Mouse (Mus musculus): ENCODE data around the gene Clcn6. TPM values are rescaled to one million over a fixed set of nuclear protein-coding genes. Genes with fewer than 3 reads are reported as not detected.
A peak's percentile ranks its signal among the peaks of the same experiment; 100 is the strongest.

Clcn6 gene
- polyA plus RNA-seq, 1 experiment, result 11.5 TPM

GRCm38 (mm10) chr4:148074521-148075189, 36.0 kb upstream of the Clcn6 start:
- Histone ChIP-seq H3K36me3 (ENCODE audit: control insufficient read depth, insufficient read depth) (no peaks in the 10 kb centered on the region), H3K79me2 (ENCODE audit: control insufficient read depth, insufficient read depth) (no peaks in the 10 kb centered on the region), H3ac (ENCODE audit: control insufficient read depth, insufficient read length, low read depth) (no peak overlapping the region), H3K27me3 (ENCODE audit: control insufficient read depth, insufficient read depth, insufficient read length) (no peaks in the 10 kb centered on the region), H3K79me3 (ENCODE audit: low read depth) (no peaks in the 10 kb centered on the region), H3K4me3 (ENCODE audit: insufficient read depth, poor library complexity, severe bottlenecking) (no peak overlapping the region)
- TF ChIP-seq MYOG (IDR thresholded peaks at IDR 0.05; ENCODE audit: control insufficient read depth, extremely low read depth, insufficient read length), result no peak

GRCm38 (mm10) chr4:148071508-148071907, 32.9 kb upstream of the Clcn6 start:
- Histone ChIP-seq H3K36me3 (ENCODE audit: control insufficient read depth, insufficient read depth) (no peaks in the 10 kb centered on the region), H3ac (ENCODE audit: control insufficient read depth, insufficient read length, low read depth) (no peak overlapping the region), H3K79me3 (ENCODE audit: low read depth) (no peaks in the 10 kb centered on the region), H3K4me3 (ENCODE audit: insufficient read depth, poor library complexity, severe bottlenecking) (no peak overlapping the region), H3K27me3 (ENCODE audit: control insufficient read depth, insufficient read depth, insufficient read length) (no peaks in the 10 kb centered on the region), H3K79me2 (ENCODE audit: control insufficient read depth, insufficient read depth) (no peaks in the 10 kb centered on the region)
- TF ChIP-seq CEBPB (IDR thresholded peaks at IDR 0.05; ENCODE audit: low read depth) (no peak), MYOD1 (IDR thresholded peaks at IDR 0.05; ENCODE audit: control insufficient read depth, insufficient read length, low read depth) (no peak), CTCF (IDR thresholded peaks at IDR 0.05; ENCODE audit: control insufficient read depth, insufficient read depth, insufficient read length) (no peak), USF1 (IDR thresholded peaks at IDR 0.05; ENCODE audit: low read depth) (no peak), MAX (IDR thresholded peaks at IDR 0.05) (no peak), MYOG (IDR thresholded peaks at IDR 0.05; ENCODE audit: control insufficient read depth, extremely low read depth, insufficient read length) (no peak), FOSL1 (IDR thresholded peaks at IDR 0.05; ENCODE audit: insufficient read depth, low read length, poor library complexity, severe bottlenecking) (no peak)

GRCm38 (mm10) chr4:148069602-148070218, 31.1 kb upstream of the Clcn6 start:
- Histone ChIP-seq H3K36me3 (ENCODE audit: control insufficient read depth, insufficient read depth) (no peaks in the 10 kb centered on the region), H3K4me3 (ENCODE audit: insufficient read depth, poor library complexity, severe bottlenecking) (no peak overlapping the region), H3ac (ENCODE audit: control insufficient read depth, insufficient read length, low read depth) (no peak overlapping the region), H3K27me3 (ENCODE audit: control insufficient read depth, insufficient read depth, insufficient read length) (no peaks in the 10 kb centered on the region), H3K79me2 (ENCODE audit: control insufficient read depth, insufficient read depth) (no peaks in the 10 kb centered on the region), H3K79me3 (ENCODE audit: low read depth) (no peaks in the 10 kb centered on the region)
- TF ChIP-seq MYOG (IDR thresholded peaks at IDR 0.05; ENCODE audit: control insufficient read depth, extremely low read depth, insufficient read length), result no peak

GRCm38 (mm10) chr4:148067346-148067745, 28.7 kb upstream of the Clcn6 start:
- Histone ChIP-seq H3K27me3 (ENCODE audit: control insufficient read depth, insufficient read depth, insufficient read length) (no peaks in the 10 kb centered on the region), H3K79me3 (ENCODE audit: low read depth) (no peaks in the 10 kb centered on the region), H3K79me2 (ENCODE audit: control insufficient read depth, insufficient read depth) (no peaks in the 10 kb centered on the region), H3K4me3 (ENCODE audit: insufficient read depth, poor library complexity, severe bottlenecking) (no peak overlapping the region), H3ac (ENCODE audit: control insufficient read depth, insufficient read length, low read depth) (no peak overlapping the region), H3K36me3 (ENCODE audit: control insufficient read depth, insufficient read depth) (no peaks in the 10 kb centered on the region)
- TF ChIP-seq MYOD1 (IDR thresholded peaks at IDR 0.05; ENCODE audit: control insufficient read depth, insufficient read length, low read depth) (no peak), USF1 (IDR thresholded peaks at IDR 0.05; ENCODE audit: low read depth) (no peak), FOSL1 (IDR thresholded peaks at IDR 0.05; ENCODE audit: insufficient read depth, low read length, poor library complexity, severe bottlenecking) (no peak), CEBPB (IDR thresholded peaks at IDR 0.05; ENCODE audit: low read depth) (peak; percentile 77)

- TF ChIP-seq MYOG (IDR thresholded peaks at IDR 0.05; ENCODE audit: control insufficient read depth, extremely low read depth, insufficient read length) (no peak), MAX (IDR thresholded peaks at IDR 0.05) (peak; percentile 21)
- Histone ChIP-seq H3K4me3 (ENCODE audit: insufficient read depth, poor library complexity, severe bottlenecking) (no peak overlapping the region), H3K79me2 (ENCODE audit: control insufficient read depth, insufficient read depth) (no peaks in the 10 kb centered on the region), H3K79me3 (ENCODE audit: low read depth) (no peaks in the 10 kb centered on the region), H3ac (ENCODE audit: control insufficient read depth, insufficient read length, low read depth) (no peak overlapping the region), H3K27me3 (ENCODE audit: control insufficient read depth, insufficient read depth, insufficient read length) (no peaks in the 10 kb centered on the region), H3K36me3 (ENCODE audit: control insufficient read depth, insufficient read depth) (no peaks in the 10 kb centered on the region)
Measured at GRCm38 (mm10) chr4:148066401-148066744, 27.8 kb upstream of the Clcn6 start.

GRCm38 (mm10) chr4:148065702-148066400, 27.2 kb upstream of the Clcn6 start:
- Histone ChIP-seq H3K79me2 (ENCODE audit: control insufficient read depth, insufficient read depth) (no peaks in the 10 kb centered on the region), H3K79me3 (ENCODE audit: low read depth) (no peaks in the 10 kb centered on the region), H3K4me3 (ENCODE audit: insufficient read depth, poor library complexity, severe bottlenecking) (no peak overlapping the region), H3K27me3 (ENCODE audit: control insufficient read depth, insufficient read depth, insufficient read length) (no peaks in the 10 kb centered on the region), H3K36me3 (ENCODE audit: control insufficient read depth, insufficient read depth) (no peaks in the 10 kb centered on the region), H3ac (ENCODE audit: control insufficient read depth, insufficient read length, low read depth) (no peak overlapping the region)
- TF ChIP-seq USF1 (IDR thresholded peaks at IDR 0.05; ENCODE audit: low read depth) (no peak), FOSL1 (IDR thresholded peaks at IDR 0.05; ENCODE audit: insufficient read depth, low read length, poor library complexity, severe bottlenecking) (no peak), MAX (IDR thresholded peaks at IDR 0.05) (no peak), CEBPB (IDR thresholded peaks at IDR 0.05; ENCODE audit: low read depth) (no peak), MYOD1 (IDR thresholded peaks at IDR 0.05; ENCODE audit: control insufficient read depth, insufficient read length, low read depth) (no peak)

Data from C2C12 (cell line).